Mouse (Mus musculus) liver, embryonic 14.5 days (tissue): Measurements from ENCODE around the gene Cacna1c.

Source experiments
- CTCF ChIP-seq: IDR thresholded peaks from 2 replicates; pipeline ENCODE4 v1.5.1; 2016; ENCODE audit warnings: antibody characterized with exemption, low read depth, control low read depth
- EP300 ChIP-seq: IDR thresholded peaks from 2 replicates; pipeline ENCODE4 v1.6.1; 2016; ENCODE audit warnings: antibody characterized with exemption, low read depth

- TF ChIP-seq CTCF (no peak), EP300 (no peak)
Observed at GRCm38 (mm10) chr6:119021226-119021625, 175.0 kb downstream of the Cacna1c start.
